Mouse (Mus musculus) liver, embryonic 11.5 days (tissue): ENCODE measurements around the gene Cdr2l. TPM values are rescaled to one million over a fixed set of nuclear protein-coding genes. Genes with fewer than 3 reads are reported as not detected.

Source experiments
- ATAC-seq: fragments of 200-750 bp; cut with Nextera tagmentation; replicated peaks from 2 replicates; pipeline ENCODE4 v1.8.0; 2017; ENCODE audit warnings: moderate number of reproducible peaks, mild to moderate bottlenecking, moderate TSS enrichment, moderate library complexity; ENCODE audit not compliant: low FRiP score
- DNase-seq: peaks from one replicate; pipeline ENCODE4 v3.0.0-alpha.2; 2017; ENCODE audit warnings: low spot score
- H3K27ac ChIP-seq: fragments of 300-500 bp; sonication (generic); 2 replicates; pipeline ENCODE4 v1.5.1; 2014; ENCODE audit warnings: mild to moderate bottlenecking, low read depth, low read length, control low read depth
- H3K27me3 ChIP-seq: fragments of 300-500 bp; sonication (generic); replicated peaks from 2 replicates; pipeline ENCODE4 v1.6.1; 2014; ENCODE audit warnings: low read length, mixed read lengths; ENCODE audit not compliant: control insufficient read depth, insufficient read depth
- H3K36me3 ChIP-seq: fragments of 300-500 bp; sonication (generic); 2 replicates; pipeline ENCODE4 v1.6.1; 2014; ENCODE audit warnings: mild to moderate bottlenecking, low read length, moderate library complexity, mixed read lengths; ENCODE audit not compliant: control insufficient read depth, insufficient read depth
- H3K4me1 ChIP-seq: fragments of 300-500 bp; sonication (generic); replicated peaks from 2 replicates; pipeline ENCODE4 v1.6.1; 2014; ENCODE audit warnings: low read length, mixed read lengths; ENCODE audit not compliant: control insufficient read depth, insufficient read depth
- H3K4me2 ChIP-seq: fragments of 300-500 bp; sonication (generic); 2 replicates; pipeline ENCODE4 v1.6.1; 2014; ENCODE audit warnings: mild to moderate bottlenecking, control low read depth, moderate library complexity
- H3K4me3 ChIP-seq: fragments of 300-500 bp; sonication (generic); 2 replicates; pipeline ENCODE4 v1.5.1; 2014; ENCODE audit warnings: low read depth, low read length, control low read depth
- H3K9ac ChIP-seq: fragments of 300-500 bp; sonication (generic); 2 replicates; pipeline ENCODE4 v1.6.1; 2014; ENCODE audit warnings: low read depth, low read length, control low read depth
- H3K9me3 ChIP-seq: fragments of 300-500 bp; sonication (generic); 2 replicates; pipeline ENCODE4 v1.6.1; 2016; ENCODE audit warnings: low read length, inconsistent platforms, mixed read lengths; ENCODE audit not compliant: control insufficient read depth
- WGBS: fragments of 180-500 bp; shearing (Covaris S2); extraction: QIAGEN DNeasy Blood & Tissue Kit; methylation state at CpG from one replicate; pipeline ENCODE4 v1.1.7; 2014; 5-methylcytosine and 5-hydroxymethylcytosine counted together
- polyA plus RNA-seq: library from polyadenylated mRNA; unstranded; fragments of >200 nt; fragmentation: Nextera tagmentation; extraction: Ambion mirVana; gene quantifications from 2 replicates; pipeline ENCODE4 v1.2.1, GENCODE M21; 2014

Gene Cdr2l
- polyA plus RNA-seq, 1 experiment from 2014 or later, result 6.9 TPM

DNA sequence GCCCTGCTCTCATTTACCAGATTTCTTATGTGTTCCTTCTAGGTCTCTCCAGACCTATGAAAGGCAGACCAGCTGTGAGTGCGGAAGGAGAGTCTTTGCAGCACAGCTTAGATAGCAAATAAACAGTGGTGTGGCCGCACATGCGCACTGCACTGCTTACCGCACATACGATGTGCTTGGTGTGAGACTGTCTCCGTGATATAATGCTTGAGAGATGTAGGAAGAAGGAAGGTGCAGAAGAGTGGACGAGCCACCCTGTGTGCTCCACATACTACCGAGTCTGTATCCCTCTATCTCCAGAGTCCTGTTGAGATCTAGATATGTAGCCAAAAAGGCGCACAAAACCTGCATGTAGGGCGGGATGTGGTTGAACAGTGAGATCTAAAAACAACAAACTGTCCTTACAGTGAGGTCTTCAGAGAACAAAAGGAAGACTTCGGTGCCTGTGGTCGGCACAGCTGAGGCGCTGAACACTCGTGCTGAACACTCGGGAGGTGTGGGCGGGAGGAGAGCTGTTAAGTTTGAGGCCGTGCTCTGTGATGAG, 25.2 kb downstream of the Cdr2l start:
- no peaks in the 10 kb centered on the region for H3K9me3 ChIP-seq
- peaks cover 21% of the 10 kb centered on the region for H3K4me1 ChIP-seq
- peaks cover 12% of the 10 kb centered on the region; the same call in 1 of the 2 replicates for H3K36me3 ChIP-seq
- H3K27ac ChIP-seq, result no peak overlapping the region
- no peak overlapping the region for H3K4me2 ChIP-seq
- no peak overlapping the region for H3K9ac ChIP-seq
- WGBS, result 92% methylated on average over 17 of the region's 17 CpGs
- H3K4me3 ChIP-seq, result no peak overlapping the region
- ATAC-seq (no peak), DNase-seq (no peak)
- H3K27me3 ChIP-seq, result no peaks in the 10 kb centered on the region

GRCm38 (mm10) chr11:115408266-115408920, 26.7 kb downstream of the Cdr2l start:
- Histone ChIP-seq H3K4me2 (no peak overlapping the region), H3K36me3 (peaks cover 12% of the 10 kb centered on the region; the same call in 1 of the 2 replicates), H3K4me1 (peaks cover 23% of the 10 kb centered on the region), H3K27ac (no peak overlapping the region; the same call in 1 of the 2 replicates), H3K9ac (no peak overlapping the region), H3K4me3 (no peak overlapping the region), H3K27me3 (no peaks in the 10 kb centered on the region), H3K9me3 (no peaks in the 10 kb centered on the region)
- WGBS, result 63% methylated on average over 6 of the region's 6 CpGs
- no peak for DNase-seq
- no peak for ATAC-seq

DNA sequence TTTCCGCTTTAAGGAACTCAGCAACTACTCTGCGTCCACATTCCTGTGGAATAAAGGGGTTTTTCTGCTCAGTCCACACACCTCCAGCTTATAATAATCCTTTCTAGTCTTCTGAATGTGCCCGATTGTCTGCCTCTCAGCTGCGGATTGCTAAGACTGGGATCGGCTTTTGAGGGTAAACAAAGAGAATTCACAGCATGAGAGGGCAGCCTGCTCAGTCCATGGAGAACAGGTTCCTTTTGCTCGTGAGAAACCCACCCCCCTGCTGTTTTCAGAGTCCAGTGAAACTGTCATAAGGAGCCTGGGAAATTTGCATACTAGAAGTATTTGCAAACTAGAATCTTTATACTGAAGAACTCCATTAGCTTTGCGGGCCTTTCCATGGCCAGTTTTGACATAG, 27.8 kb downstream of the Cdr2l start:
- Histone ChIP-seq H3K4me2 (no peak overlapping the region), H3K4me3 (no peak overlapping the region), H3K4me1 (peaks cover 23% of the 10 kb centered on the region), H3K27me3 (no peaks in the 10 kb centered on the region), H3K9me3 (no peaks in the 10 kb centered on the region), H3K36me3 (peaks cover 12% of the 10 kb centered on the region; the same call in 1 of the 2 replicates), H3K9ac (no peak overlapping the region), H3K27ac (no peak overlapping the region)
- ATAC-seq (no peak), DNase-seq (no peak)
- 91% methylated on average over 7 of the region's 7 CpGs for WGBS

- peak; percentile 90 for DNase-seq
- peaks cover 21% of the 10 kb centered on the region for H3K4me1 ChIP-seq
- H3K4me3 ChIP-seq, result peak within 1 kb of the TSS; percentile 97
- WGBS, result under 1% methylated on average over 56 of the region's 56 CpGs
- H3K27me3 ChIP-seq, result no peaks in the 10 kb centered on the region
- H3K36me3 ChIP-seq, result peaks cover 20% of the 10 kb centered on the region
- peak within 1 kb of the TSS; percentile 94 for H3K9ac ChIP-seq
- ATAC-seq, result peak; percentile 98
- peak within 1 kb of the TSS; percentile 100 for H3K4me2 ChIP-seq
- peak within 1 kb of the TSS; percentile 80 for H3K27ac ChIP-seq
- no peaks in the 10 kb centered on the region for H3K9me3 ChIP-seq
These were observed 38.0 kb downstream of the Cdr2l start, which contains the start of the genes Atp5h and Kctd2 for GRCm38 (mm10) chr11:115419531-115420237. Gene Atp5h (minus strand): TSS chr11:115419962. Gene Kctd2 (plus strand): TSS chr11:115420128.

- no peaks in the 10 kb centered on the region for H3K9me3 ChIP-seq
- 2% methylated on average over 45 of the region's 45 CpGs for WGBS
- H3K4me1 ChIP-seq, result peaks cover 21% of the 10 kb centered on the region
- peak overlapping the region; percentile 80 for H3K27ac ChIP-seq
- peak; percentile 73 for ATAC-seq
- peak overlapping the region; percentile 97 for H3K4me3 ChIP-seq
- H3K9ac ChIP-seq, result peak overlapping the region; percentile 94
- H3K27me3 ChIP-seq, result no peaks in the 10 kb centered on the region
- H3K4me2 ChIP-seq, result peak overlapping the region; percentile 100
- DNase-seq, result peak; percentile 67
- peaks cover 13% of the 10 kb centered on the region for H3K36me3 ChIP-seq
These were observed 38.8 kb downstream of the Cdr2l start for GRCm38 (mm10) chr11:115420336-115421190.

- Histone ChIP-seq H3K4me3 (peak overlapping the region; percentile 97), H3K36me3 (peaks cover 8% of the 10 kb centered on the region; the same call in 1 of the 2 replicates), H3K4me2 (peak overlapping the region; percentile 100), H3K27me3 (no peaks in the 10 kb centered on the region), H3K9me3 (no peaks in the 10 kb centered on the region), H3K9ac (no peak overlapping the region), H3K27ac (no peak overlapping the region), H3K4me1 (peaks cover 21% of the 10 kb centered on the region)
- DNase-seq (no peak), ATAC-seq (no peak)
- whole genome bisulfite sequencing, result 74% methylated on average over 1 of the region's 1 CpGs
These were observed 39.6 kb downstream of the Cdr2l start for GRCm38 (mm10) chr11:115421328-115421727.

DNA sequence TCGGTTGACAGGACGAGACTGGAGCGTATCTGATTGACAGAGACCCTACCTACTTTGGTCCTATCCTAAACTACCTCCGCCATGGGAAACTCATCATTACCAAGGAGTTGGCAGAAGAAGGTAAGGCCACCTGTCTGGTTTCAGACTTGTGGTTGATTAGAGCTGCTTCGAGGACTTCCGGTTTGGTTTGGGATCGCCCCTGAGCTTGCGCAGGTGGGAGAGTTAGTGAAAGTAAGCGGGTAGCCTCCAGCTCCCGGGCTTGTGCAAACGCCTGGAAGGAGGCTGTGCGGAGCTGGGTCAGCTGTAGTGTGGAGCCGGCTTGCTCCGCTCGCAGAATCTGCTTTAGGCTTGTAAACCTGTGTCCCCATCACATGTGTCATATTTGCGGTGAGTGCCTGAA, 40.3 kb downstream of the Cdr2l start:
- Histone ChIP-seq H3K4me3 (no peak overlapping the region), H3K9me3 (no peaks in the 10 kb centered on the region), H3K27ac (no peak overlapping the region), H3K4me2 (no peak overlapping the region), H3K9ac (no peak overlapping the region), H3K4me1 (peaks cover 21% of the 10 kb centered on the region), H3K36me3 (peaks cover 4% of the 10 kb centered on the region; the same call in 1 of the 2 replicates), H3K27me3 (no peaks in the 10 kb centered on the region)
- no peak for ATAC-seq
- 87% methylated on average over 16 of the region's 16 CpGs for WGBS
- no peak for DNase-seq

- Histone ChIP-seq H3K4me2 (no peak overlapping the region), H3K4me3 (no peak overlapping the region), H3K36me3 (0 out of 2 replicates have a peak, but pooled peaks cover 4% of the 10 kb centered on the region), H3K27ac (no peak overlapping the region), H3K4me1 (peaks cover 18% of the 10 kb centered on the region), H3K27me3 (no peaks in the 10 kb centered on the region), H3K9ac (no peak overlapping the region), H3K9me3 (no peaks in the 10 kb centered on the region)
- WGBS, result 68% methylated on average over 3 of the region's 3 CpGs
- DNase-seq (no peak), ATAC-seq (no peak)
These were observed 41.4 kb downstream of the Cdr2l start for GRCm38 (mm10) chr11:115423091-115423490.
